Mouse (Mus musculus): Measurements from ENCODE around the gene Arl2bp. TPM values are rescaled to one million over a fixed set of nuclear protein-coding genes. Genes with fewer than 3 reads are reported as not detected.
A peak's percentile ranks its signal among the peaks of the same experiment; 100 is the strongest.

Gene Arl2bp
- polyA plus RNA-seq, 1 experiment = 211 TPM

GRCm38 (mm10) chr8:94678582-94678981, 12.2 kb downstream of the Arl2bp start:
- TF ChIP-seq POLR2A (IDR thresholded peaks at IDR 0.05; ENCODE audit: borderline replicate concordance, insufficient read depth, low read length) (no peak), CTCF (IDR thresholded peaks at IDR 0.05; ENCODE audit: borderline replicate concordance, insufficient read depth, low read depth, low read length) (no peak)
- H3K27ac ChIP-seq (ENCODE audit: insufficient read depth, low read length) = peak overlapping the region; percentile 84; the same call in 1 of the 2 replicates
- no peak overlapping the region for H3K4me3 ChIP-seq (replicated peaks; ENCODE audit: insufficient read depth, low read depth, low read length)
- no peak for DNase-seq
- H3K4me1 ChIP-seq (ENCODE audit: control insufficient read depth, insufficient read depth, low read length) = no peaks in the 10 kb centered on the region
- no peaks in the 10 kb centered on the region for H3K27me3 ChIP-seq (ENCODE audit: control insufficient read depth, insufficient read depth, low read length)
- WGBS = 50% methylated on average over 9 of the region's 9 CpGs

- TF ChIP-seq CTCF (IDR thresholded peaks at IDR 0.05; ENCODE audit: borderline replicate concordance, insufficient read depth, low read depth, low read length) = no peak
- no peak for TF ChIP-seq POLR2A (IDR thresholded peaks at IDR 0.05; ENCODE audit: borderline replicate concordance, insufficient read depth, low read length)
- WGBS = 85% methylated on average over 3 of the region's 3 CpGs
- H3K4me3 ChIP-seq (replicated peaks; ENCODE audit: insufficient read depth, low read depth, low read length) = no peak overlapping the region
- H3K4me1 ChIP-seq (ENCODE audit: control insufficient read depth, insufficient read depth, low read length) = no peaks in the 10 kb centered on the region
- H3K27ac ChIP-seq (ENCODE audit: insufficient read depth, low read length) = no peak overlapping the region
- no peak for DNase-seq
- no peaks in the 10 kb centered on the region for H3K27me3 ChIP-seq (ENCODE audit: control insufficient read depth, insufficient read depth, low read length)
Observed at GRCm38 (mm10) chr8:94680414-94680813, 14.0 kb downstream of the Arl2bp start.

DNA sequence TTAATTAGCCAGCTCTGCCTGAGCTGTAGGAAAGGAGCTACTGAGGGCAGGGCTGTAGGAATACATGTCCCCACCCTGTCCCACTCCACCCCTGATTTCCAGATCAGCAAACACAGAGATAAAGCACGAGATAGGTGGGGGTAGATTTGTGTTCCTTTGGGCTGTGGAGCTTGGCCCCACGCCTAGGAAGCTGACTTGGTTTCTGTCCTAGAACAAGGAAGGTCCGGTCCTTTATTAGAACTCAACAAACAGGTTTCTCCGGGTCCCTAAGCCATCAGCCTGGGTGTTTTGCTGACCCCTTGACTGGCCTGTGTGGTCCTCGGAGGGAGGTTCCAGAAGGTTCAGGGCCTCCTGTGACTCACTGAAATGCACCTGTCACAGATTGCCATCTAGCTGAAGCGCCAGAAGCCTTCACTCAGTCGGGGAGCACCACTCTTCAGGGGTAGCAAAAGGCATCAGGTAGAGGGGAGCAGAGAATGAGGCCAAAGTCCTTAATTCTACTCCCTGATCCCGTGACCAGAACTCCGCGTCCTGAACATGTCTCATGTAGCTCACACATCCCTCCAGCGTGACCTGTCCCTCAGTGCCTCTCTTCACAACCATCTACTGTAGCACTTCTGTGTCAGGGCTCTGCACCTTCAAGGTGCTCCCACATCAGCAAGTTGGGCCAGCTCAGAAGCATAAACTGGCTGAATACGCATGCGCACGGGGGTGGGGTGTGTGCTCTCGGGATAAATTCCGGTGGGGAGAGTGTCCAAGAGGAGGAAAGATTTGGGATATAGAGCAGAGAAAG, 16.5 kb downstream of the Arl2bp start:
- Histone ChIP-seq H3K27ac (ENCODE audit: insufficient read depth, low read length) (peak overlapping the region; percentile 62; the same call in 1 of the 2 replicates), H3K27me3 (ENCODE audit: control insufficient read depth, insufficient read depth, low read length) (no peaks in the 10 kb centered on the region), H3K4me1 (ENCODE audit: control insufficient read depth, insufficient read depth, low read length) (no peaks in the 10 kb centered on the region), H3K4me3 (replicated peaks; ENCODE audit: insufficient read depth, low read depth, low read length) (no peak overlapping the region)
- no peak for DNase-seq
- TF ChIP-seq CTCF (IDR thresholded peaks at IDR 0.05; ENCODE audit: borderline replicate concordance, insufficient read depth, low read depth, low read length) (no peak), POLR2A (IDR thresholded peaks at IDR 0.05; ENCODE audit: borderline replicate concordance, insufficient read depth, low read length) (no peak)
- 76% methylated on average over 16 of the region's 16 CpGs for WGBS

GRCm38 (mm10) chr8:94684287-94684686, 17.9 kb downstream of the Arl2bp start:
- H3K27me3 ChIP-seq (ENCODE audit: control insufficient read depth, insufficient read depth, low read length) = no peaks in the 10 kb centered on the region
- peak overlapping the region; percentile 50; the same call in 1 of the 2 replicates for H3K27ac ChIP-seq (ENCODE audit: insufficient read depth, low read length)
- no peak overlapping the region for H3K4me3 ChIP-seq (replicated peaks; ENCODE audit: insufficient read depth, low read depth, low read length)
- no peaks in the 10 kb centered on the region for H3K4me1 ChIP-seq (ENCODE audit: control insufficient read depth, insufficient read depth, low read length)
- no peak for DNase-seq
- WGBS = 72% methylated on average over 4 of the region's 4 CpGs
- no peak for TF ChIP-seq POLR2A (IDR thresholded peaks at IDR 0.05; ENCODE audit: borderline replicate concordance, insufficient read depth, low read length)
- no peak for TF ChIP-seq CTCF (IDR thresholded peaks at IDR 0.05; ENCODE audit: borderline replicate concordance, insufficient read depth, low read depth, low read length)

DNA sequence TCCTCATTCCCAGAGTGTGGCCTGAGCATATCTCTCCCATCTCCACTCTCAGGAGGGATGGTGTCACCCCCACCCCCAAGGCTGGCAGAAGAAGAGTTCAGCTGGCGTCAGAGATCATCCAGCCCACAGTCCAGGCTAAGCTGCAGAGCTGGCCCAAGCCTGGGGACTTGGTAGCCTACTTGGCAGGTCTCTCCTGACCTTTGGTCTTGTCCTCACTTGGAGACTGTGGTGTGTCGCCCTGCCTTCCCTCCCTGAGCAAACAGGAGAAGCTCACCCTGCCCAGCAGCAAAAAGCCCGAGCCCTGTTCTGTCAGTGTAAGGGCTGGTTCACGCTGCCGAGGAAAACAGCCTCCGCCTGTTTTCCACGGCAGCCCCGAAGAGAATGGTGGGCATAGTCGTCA, 19.6 kb downstream of the Arl2bp start:
- no peak for DNase-seq
- no peak overlapping the region for H3K27ac ChIP-seq (ENCODE audit: insufficient read depth, low read length)
- no peaks in the 10 kb centered on the region for H3K4me1 ChIP-seq (ENCODE audit: control insufficient read depth, insufficient read depth, low read length)
- no peak overlapping the region for H3K4me3 ChIP-seq (replicated peaks; ENCODE audit: insufficient read depth, low read depth, low read length)
- no peak for TF ChIP-seq POLR2A (IDR thresholded peaks at IDR 0.05; ENCODE audit: borderline replicate concordance, insufficient read depth, low read length)
- no peak for TF ChIP-seq CTCF (IDR thresholded peaks at IDR 0.05; ENCODE audit: borderline replicate concordance, insufficient read depth, low read depth, low read length)
- 64% methylated on average over 9 of the region's 9 CpGs for WGBS
- H3K27me3 ChIP-seq (ENCODE audit: control insufficient read depth, insufficient read depth, low read length) = no peaks in the 10 kb centered on the region

- peaks cover 4% of the 10 kb centered on the region; the same call in 1 of the 2 replicates for H3K27me3 ChIP-seq (ENCODE audit: control insufficient read depth, insufficient read depth, low read length)
- no peak for DNase-seq
- peak overlapping the region; percentile 47; the same call in 1 of the 2 replicates for H3K27ac ChIP-seq (ENCODE audit: insufficient read depth, low read length)
- no peaks in the 10 kb centered on the region for H3K4me1 ChIP-seq (ENCODE audit: control insufficient read depth, insufficient read depth, low read length)
- TF ChIP-seq POLR2A (IDR thresholded peaks at IDR 0.05; ENCODE audit: borderline replicate concordance, insufficient read depth, low read length) (no peak), CTCF (IDR thresholded peaks at IDR 0.05; ENCODE audit: borderline replicate concordance, insufficient read depth, low read depth, low read length) (no peak)
- H3K4me3 ChIP-seq (replicated peaks; ENCODE audit: insufficient read depth, low read depth, low read length) = peak overlapping the region; percentile 16
- WGBS = 30% methylated on average over 6 of the region's 6 CpGs
Observed at GRCm38 (mm10) chr8:94694701-94695100, 28.3 kb downstream of the Arl2bp start.

DNA sequence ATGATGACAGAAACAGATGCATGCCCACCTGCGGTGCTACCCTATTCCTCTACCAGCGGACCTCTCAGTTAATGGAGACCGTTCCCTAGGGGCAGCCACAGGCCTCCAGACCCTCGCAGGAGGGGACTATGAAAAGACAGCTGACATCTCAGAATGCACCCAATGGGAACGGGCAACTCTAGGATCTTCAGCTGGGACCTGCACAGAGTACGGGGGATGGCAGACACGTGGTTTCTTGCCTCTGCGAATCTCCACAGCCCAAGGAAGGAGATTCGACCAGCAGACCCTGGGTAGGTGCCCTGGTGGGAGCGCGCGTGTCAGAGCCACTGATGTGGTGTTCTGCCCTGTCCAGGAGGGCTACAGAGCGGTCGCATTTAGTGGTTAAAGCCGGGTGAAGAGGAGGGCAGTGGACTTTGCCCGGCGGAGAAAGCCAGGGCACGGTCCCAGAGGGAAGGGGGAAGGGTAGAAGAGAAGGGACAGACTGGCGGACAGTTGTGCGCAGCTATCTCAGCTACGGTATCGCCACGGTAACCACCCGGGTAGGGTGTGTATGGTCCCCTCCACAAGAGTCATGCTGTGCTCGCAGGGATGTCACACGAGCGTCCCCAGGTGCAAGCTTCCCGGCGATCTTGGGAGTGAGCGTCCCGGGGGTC, 29.1 kb downstream of the Arl2bp start:
- TF ChIP-seq CTCF (IDR thresholded peaks at IDR 0.05; ENCODE audit: borderline replicate concordance, insufficient read depth, low read depth, low read length) (no peak), POLR2A (IDR thresholded peaks at IDR 0.05; ENCODE audit: borderline replicate concordance, insufficient read depth, low read length) (no peak)
- no peak overlapping the region; the same call in 1 of the 2 replicates for H3K27ac ChIP-seq (ENCODE audit: insufficient read depth, low read length)
- H3K27me3 ChIP-seq (ENCODE audit: control insufficient read depth, insufficient read depth, low read length) = peaks cover 4% of the 10 kb centered on the region; the same call in 1 of the 2 replicates
- no peaks in the 10 kb centered on the region for H3K4me1 ChIP-seq (ENCODE audit: control insufficient read depth, insufficient read depth, low read length)
- WGBS = 3% methylated on average over 31 of the region's 31 CpGs
- peak overlapping the region; percentile 28 for H3K4me3 ChIP-seq (replicated peaks; ENCODE audit: insufficient read depth, low read depth, low read length)
- DNase-seq = no peak
